9 mouse cellular contexts compared by ENCODE assay signal in genomic region chr12:79131706-79132460, GRCm38 (mm10). TPM values are rescaled to one million over a fixed set of nuclear protein-coding genes. Genes with fewer than 3 reads are reported as not detected.
DNase-seq lines count a peak whose midpoint lies in the region; ATAC-seq and TF ChIP-seq lines count a peak whose summit lies in the region.
"Had no signal": no experiment of that assay in that cellular context is flagged by ENCODE, and none has a peak within 500 bp of the region (broad histone marks: within the 10 kb centered on the region; RNA-seq: fewer than 3 reads in every experiment).

No protein-coding gene starts in this region.

- WGBS in cerebellum, adult 2 months: 33% methylated on average over 5 of the region's 5 CpGs
- WGBS in hindbrain, embryonic 14.5 days: 26% methylated on average over 5 of the region's 5 CpGs
- WGBS in midbrain, embryonic 12.5 days: 34% methylated on average over 5 of the region's 5 CpGs

- H3K4me3 ChIP-seq in cerebellum, adult 2 months (replicated peaks; ENCODE audit: insufficient read depth, low read depth, low read length): peak overlapping the region; percentile 57
- peak overlapping the region; percentile 63 for H3K4me3 ChIP-seq in hindbrain, embryonic 14.5 days (replicated peaks; ENCODE audit: low read length)
- peak overlapping the region; percentile 51 for H3K4me3 ChIP-seq in midbrain, embryonic 12.5 days

- H3K27ac ChIP-seq in cerebellum, adult 2 months (ENCODE audit: insufficient read depth, low read length): no peak overlapping the region
- H3K27ac ChIP-seq in hindbrain, embryonic 14.5 days: no peak overlapping the region
- no peak overlapping the region for H3K27ac ChIP-seq in midbrain, embryonic 12.5 days (replicated peaks)

- TF ChIP-seq POLR2A in cerebellum, adult 2 months (IDR thresholded peaks at IDR 0.05; ENCODE audit: borderline replicate concordance, insufficient read depth, low read length): no peak

- no peaks in the 10 kb centered on the region; the same call in 1 of the 2 replicates for H3K27me3 ChIP-seq in cerebellum, adult 2 months (ENCODE audit: control insufficient read depth, insufficient read depth, low read length)
- H3K27me3 ChIP-seq in hindbrain, embryonic 14.5 days (ENCODE audit: control insufficient read depth, insufficient read depth, low read length): peaks cover 35% of the 10 kb centered on the region
- peaks cover 45% of the 10 kb centered on the region for H3K27me3 ChIP-seq in midbrain, embryonic 12.5 days

- no peak for TF ChIP-seq CTCF in cerebellum, adult 2 months (IDR thresholded peaks at IDR 0.05; ENCODE audit: borderline replicate concordance, insufficient read depth, low read depth, low read length)

- no peaks in the 10 kb centered on the region for H3K9me3 ChIP-seq in hindbrain, embryonic 14.5 days (ENCODE audit: control insufficient read depth, low read length)
- no peaks in the 10 kb centered on the region for H3K9me3 ChIP-seq in midbrain, embryonic 12.5 days

- peak overlapping the region; percentile 91 for H3K4me2 ChIP-seq in hindbrain, embryonic 14.5 days (replicated peaks)
- H3K4me2 ChIP-seq in midbrain, embryonic 12.5 days (replicated peaks): peak overlapping the region; percentile 90

- DNase-seq in cerebellum, adult 2 months: peak in 1 of 2 experiments; percentile 5
- DNase-seq in cerebellum, postnatal 4 days (ENCODE audit: low spot score in 2 of 2): no peak
- DNase-seq in brain, adult 2 months (ENCODE audit: low read depth, low spot score): peak; percentile 18
- DNase-seq in hindbrain, embryonic 14.5 days (ENCODE audit: low spot score): no peak
- no peak for DNase-seq in testis, postnatal 14 days (ENCODE audit: low spot score)
- DNase-seq in retina, embryonic 14.5 days (ENCODE audit: low spot score): no peak
- no peak for DNase-seq in thymus, postnatal 25 days
- DNase-seq: kidney, adult 2 months had no signal

- no peak for ATAC-seq in hindbrain, embryonic 14.5 days (ENCODE audit: low FRiP score)
- no peak for ATAC-seq in midbrain, embryonic 12.5 days (ENCODE audit: low FRiP score, low read depth)

- no peaks in the 10 kb centered on the region for H3K4me1 ChIP-seq in cerebellum, adult 2 months (ENCODE audit: control insufficient read depth, insufficient read depth, low read length)
- H3K4me1 ChIP-seq in hindbrain, embryonic 14.5 days (replicated peaks; ENCODE audit: control insufficient read depth, insufficient read depth, low read length): peaks cover 10% of the 10 kb centered on the region; the same call in 1 of the 2 replicates
- peaks cover 11% of the 10 kb centered on the region for H3K4me1 ChIP-seq in midbrain, embryonic 12.5 days

- H3K9ac ChIP-seq in hindbrain, embryonic 14.5 days: peak overlapping the region; percentile 75
- peak overlapping the region; percentile 55; the same call in 1 of the 2 replicates for H3K9ac ChIP-seq in midbrain, embryonic 12.5 days (replicated peaks)

- H3K36me3 ChIP-seq in hindbrain, embryonic 14.5 days (replicated peaks; ENCODE audit: control insufficient read depth, insufficient read depth): no peaks in the 10 kb centered on the region; the same call in 1 of the 2 replicates
- no peaks in the 10 kb centered on the region for H3K36me3 ChIP-seq in midbrain, embryonic 12.5 days

RNA-seq across cellular contexts. Expression of gene Arg2, which starts 1.3 kb away (rescaled TPM):
- polyA plus RNA-seq in cerebellum, adult 2 months (2012; rRNA removed): 0.59 and 0.68 TPM in 2 replicates
- 32.0 and 35.6 TPM in 2 replicates for polyA plus RNA-seq in hindbrain, embryonic 14.5 days (2014; fragmentation: Nextera tagmentation; extraction: Ambion mirVana)
- polyA plus RNA-seq in midbrain, embryonic 12.5 days (2016; fragmentation: Nextera tagmentation; extraction: Ambion mirVana): 9.0 and 9.7 TPM in 2 replicates

RNA-seq across cellular contexts. Expression of gene Vti1b, which starts 40.6 kb away (rescaled TPM):
- polyA plus RNA-seq in cerebellum, adult 2 months (2012; rRNA removed): 124 and 137 TPM in 2 replicates
- polyA plus RNA-seq in hindbrain, embryonic 14.5 days (2014; fragmentation: Nextera tagmentation; extraction: Ambion mirVana): 189 and 190 TPM in 2 replicates
- 113 and 115 TPM in 2 replicates for polyA plus RNA-seq in midbrain, embryonic 12.5 days (2016; fragmentation: Nextera tagmentation; extraction: Ambion mirVana)

RNA-seq across cellular contexts. Expression of gene Pigh, which starts 42.4 kb away (rescaled TPM):
- polyA plus RNA-seq in cerebellum, adult 2 months (2012; rRNA removed): 13.5 and 14.4 TPM in 2 replicates
- 16.4 and 17.2 TPM in 2 replicates for polyA plus RNA-seq in hindbrain, embryonic 14.5 days (2014; fragmentation: Nextera tagmentation; extraction: Ambion mirVana)
- 26.2 and 30.4 TPM in 2 replicates for polyA plus RNA-seq in midbrain, embryonic 12.5 days (2016; fragmentation: Nextera tagmentation; extraction: Ambion mirVana)
